Mouse (Mus musculus): Measurements from ENCODE around the gene Pla2g6.

DNA sequence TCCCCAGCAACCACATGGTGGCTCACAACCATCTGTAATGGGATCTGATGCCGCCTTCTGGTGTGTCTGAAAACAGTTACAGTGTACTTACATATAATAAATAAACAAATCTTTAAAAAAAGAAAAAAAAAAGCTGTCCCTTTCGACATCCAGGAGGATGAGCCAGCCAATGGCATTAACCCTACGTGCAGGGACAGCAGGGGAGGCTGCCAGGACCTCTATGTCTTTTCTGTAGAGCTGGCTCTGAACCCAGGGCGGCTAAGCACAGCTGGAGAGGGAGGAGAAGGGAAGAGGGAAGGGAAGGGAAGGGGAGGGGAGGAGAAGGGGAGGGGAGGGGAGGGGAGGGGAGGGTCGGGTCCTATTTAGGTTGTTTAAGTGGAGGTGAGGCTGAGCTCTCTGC is 23.4 kb downstream of the Pla2g6 start:
- TF ChIP-seq USF1 (IDR thresholded peaks at IDR 0.05; ENCODE audit: low read depth, low read length) (no peak), CTCF (conservative IDR thresholded peaks at IDR 0.05 in 1 of 2, IDR thresholded peaks at IDR 0.05 in 1 of 2; ENCODE audit: low read depth in 2 of 2, low read length in 2 of 2) (no peak), ETS1 (conservative IDR thresholded peaks at IDR 0.05; ENCODE audit: low read depth, low read length) (no peak), HCFC1 (IDR thresholded peaks at IDR 0.05; ENCODE audit: low read depth, low read length) (no peak), POLR2A (IDR thresholded peaks at IDR 0.05; ENCODE audit: low read depth, low read length) (no peak), MXI1 (IDR thresholded peaks at IDR 0.05; ENCODE audit: low read depth, low read length) (no peak), USF2 (conservative IDR thresholded peaks at IDR 0.05; ENCODE audit: low read depth, low read length) (no peak)
